Mouse (Mus musculus): ENCODE measurements around the gene Wdr70. TPM values are rescaled to one million over a fixed set of nuclear protein-coding genes. Genes with fewer than 3 reads are reported as not detected.

The Wdr70 gene
- polyA plus RNA-seq, 1 experiment from 2014 or later = 45.7 TPM

GRCm38 (mm10) chr15:8031211-8031610, 67.8 kb downstream of the Wdr70 start:
- no peak for DNase-seq (ENCODE audit: low spot score)

DNA sequence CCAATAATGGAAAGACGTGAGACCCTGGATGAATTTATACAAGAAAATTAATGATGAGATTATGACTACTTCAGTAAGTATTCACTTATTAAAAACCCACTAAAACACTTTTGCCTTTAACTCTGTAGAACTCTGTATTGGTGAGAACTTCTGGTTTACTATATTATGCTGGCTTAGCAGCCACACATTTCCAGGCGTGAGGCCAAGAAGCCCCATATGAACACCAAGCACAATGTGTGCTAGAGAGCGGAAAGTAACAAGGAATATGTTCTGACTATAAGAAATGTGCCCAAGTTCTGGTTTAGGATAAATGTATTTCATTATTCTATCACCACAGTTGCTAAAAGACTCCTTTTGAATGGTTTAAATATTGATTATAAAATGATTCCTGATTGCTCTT, 68.4 kb downstream of the Wdr70 start:
- DNase-seq (ENCODE audit: low spot score) = no peak

DNA sequence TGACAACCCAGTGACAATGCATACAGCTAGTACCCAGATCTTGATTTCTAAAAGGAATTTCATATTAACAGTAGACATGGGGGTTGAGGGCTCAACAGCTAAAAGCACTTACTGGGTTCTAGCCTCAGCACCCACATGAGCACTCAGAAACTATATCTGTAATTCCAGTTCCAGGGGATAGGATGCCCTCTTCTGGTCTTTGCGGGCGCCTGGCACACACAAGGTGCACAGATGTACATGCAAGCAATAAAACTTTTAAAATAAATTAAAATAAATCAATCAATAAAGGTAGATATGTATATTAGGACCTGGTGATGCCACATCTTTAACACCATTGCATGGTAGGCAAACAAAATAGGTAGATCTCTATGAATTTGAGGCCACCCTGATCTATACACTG, 71.5 kb downstream of the Wdr70 start:
- no peak for DNase-seq (ENCODE audit: low spot score)

GRCm38 (mm10) chr15:8011418-8011817, 87.6 kb downstream of the Wdr70 start:
- DNase-seq (ENCODE audit: low spot score) = no peak

GRCm38 (mm10) chr15:8007413-8007812, 91.6 kb downstream of the Wdr70 start:
- no peak for DNase-seq (ENCODE audit: low spot score)

DNA sequence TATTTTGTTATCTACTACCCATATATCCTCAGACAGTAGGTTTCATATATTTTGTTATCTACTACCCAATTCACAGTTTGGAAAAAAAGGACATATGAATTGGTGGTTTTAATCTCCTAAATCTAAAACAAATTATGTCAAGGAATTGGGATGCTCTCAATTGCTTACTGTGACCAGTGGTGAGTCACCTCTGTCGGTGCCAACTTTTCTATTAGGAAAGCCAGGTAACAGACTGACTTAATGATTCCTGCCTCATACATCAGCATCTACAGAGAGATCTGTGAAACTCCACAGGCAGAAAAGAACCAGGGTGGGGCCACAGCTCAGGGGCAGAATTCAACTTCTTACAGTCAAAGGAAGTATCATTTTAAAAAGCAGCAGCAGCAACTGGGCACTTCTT, 93.0 kb downstream of the Wdr70 start:
- no peak for DNase-seq (ENCODE audit: low spot score)

DNA sequence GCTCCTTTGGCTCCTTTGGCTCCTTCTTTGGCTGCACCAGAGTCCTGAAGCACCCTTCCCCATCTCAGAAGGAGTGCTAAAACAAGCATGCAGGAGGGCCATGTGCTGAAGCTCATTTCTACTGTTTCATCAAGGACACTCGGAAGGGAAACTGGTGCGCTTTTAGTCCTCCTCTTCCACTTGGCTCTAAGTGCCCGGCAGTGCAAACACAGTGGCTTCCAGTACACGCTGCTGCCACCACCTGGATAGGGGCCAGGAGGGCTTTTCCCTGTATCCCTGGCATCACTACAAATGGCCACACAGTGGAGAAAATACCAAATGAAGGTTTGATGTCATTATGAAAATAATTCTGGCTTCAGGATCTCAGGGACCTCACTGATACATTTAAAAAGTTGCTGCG, 93.5 kb downstream of the Wdr70 start:
- no peak for DNase-seq (ENCODE audit: low spot score)

DNA sequence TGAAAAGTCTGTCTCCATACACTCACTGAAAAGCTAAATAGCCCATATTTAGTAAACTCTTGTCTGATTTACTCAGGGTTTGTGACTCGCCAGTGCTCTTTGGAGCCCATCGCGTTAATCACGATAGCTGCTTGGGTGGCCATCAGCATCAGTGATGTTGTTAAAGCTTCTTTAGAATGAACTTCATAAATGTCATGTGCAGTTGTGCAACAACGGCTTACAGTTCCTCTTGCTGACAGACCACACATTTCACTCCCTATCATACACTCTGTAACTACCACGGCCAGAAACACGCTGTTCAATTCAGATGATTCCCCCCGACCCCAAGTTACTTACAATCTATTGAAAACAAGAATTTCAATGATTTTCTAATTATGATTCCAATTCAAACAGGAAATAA, 95.2 kb downstream of the Wdr70 start:
- DNase-seq (ENCODE audit: low spot score) = no peak

- DNase-seq (ENCODE audit: low spot score) = no peak
Measured at GRCm38 (mm10) chr15:7998843-7999546, 100.0 kb downstream of the Wdr70 start.

- no peak for DNase-seq (ENCODE audit: low spot score)
Measured at GRCm38 (mm10) chr15:7998095-7998494, 100.9 kb downstream of the Wdr70 start.

GRCm38 (mm10) chr15:7993721-7994120, 105.3 kb downstream of the Wdr70 start:
- DNase-seq (ENCODE audit: low spot score) = no peak

GRCm38 (mm10) chr15:7990101-7990500, 108.9 kb downstream of the Wdr70 start:
- no peak for DNase-seq (ENCODE audit: low spot score)

DNA sequence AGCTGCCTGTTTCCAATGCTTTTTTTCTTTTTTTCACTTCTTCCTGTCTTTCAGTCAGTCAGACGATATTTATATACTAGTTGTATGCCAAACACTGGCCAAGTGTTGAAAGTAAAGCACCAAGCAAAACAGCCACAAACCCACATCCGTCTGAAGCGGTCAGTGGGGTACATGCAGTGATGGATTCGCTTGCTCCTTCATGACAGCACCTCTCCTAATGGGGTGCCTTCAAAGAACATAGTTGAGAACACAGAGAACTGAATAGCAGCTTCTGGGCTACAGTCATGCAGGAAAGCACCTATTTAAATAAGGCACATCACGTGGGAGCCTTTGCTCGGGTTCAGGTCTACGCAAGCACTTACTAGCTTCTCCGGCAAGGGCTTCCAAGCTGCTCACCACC, 111.6 kb downstream of the Wdr70 start:
- DNase-seq (ENCODE audit: low spot score) = peak; percentile 5

DNA sequence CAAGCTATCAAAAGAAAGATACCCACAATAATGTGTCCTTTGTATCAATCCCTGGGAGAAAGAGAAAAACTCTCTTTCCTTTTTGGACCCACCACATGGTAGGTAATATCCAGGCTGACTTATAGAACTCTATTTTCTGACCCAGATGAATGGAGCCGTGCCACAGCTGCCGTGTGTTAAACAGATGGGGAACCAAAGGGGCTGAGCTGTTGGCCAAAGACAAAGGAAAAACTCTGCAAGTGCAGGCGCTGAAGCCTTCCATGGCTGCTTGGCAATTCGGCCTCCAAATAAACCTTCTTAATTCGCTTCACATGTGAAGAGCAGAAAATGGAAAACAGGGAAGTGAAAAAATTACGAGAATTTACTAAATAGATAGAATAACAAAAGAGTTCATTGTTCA, 112.7 kb downstream of the Wdr70 start:
- no peak for DNase-seq (ENCODE audit: low spot score)

GRCm38 (mm10) chr15:7978640-7979039, 120.4 kb downstream of the Wdr70 start:
- DNase-seq (ENCODE audit: low spot score) = no peak

DNA sequence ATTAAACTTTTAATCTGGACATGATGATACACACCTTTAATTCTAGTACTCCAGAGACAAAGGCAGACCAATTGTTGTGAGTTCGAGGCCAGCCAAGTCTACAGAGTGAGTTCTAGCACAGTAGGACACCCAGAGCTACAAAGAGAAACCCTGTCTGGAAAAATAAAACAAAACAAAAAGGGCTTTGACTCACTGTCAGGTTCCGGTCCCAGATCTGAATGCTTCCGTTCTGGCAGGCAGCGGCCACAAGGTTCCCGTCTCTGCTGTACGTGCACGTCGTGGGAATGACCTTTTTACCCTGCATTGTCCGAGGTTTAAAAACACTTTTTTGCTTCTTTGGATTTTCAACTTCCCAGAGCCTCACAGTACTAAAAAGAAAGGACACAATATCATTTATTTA, 122.2 kb downstream of the Wdr70 start:
- no peak for DNase-seq (ENCODE audit: low spot score)

DNA sequence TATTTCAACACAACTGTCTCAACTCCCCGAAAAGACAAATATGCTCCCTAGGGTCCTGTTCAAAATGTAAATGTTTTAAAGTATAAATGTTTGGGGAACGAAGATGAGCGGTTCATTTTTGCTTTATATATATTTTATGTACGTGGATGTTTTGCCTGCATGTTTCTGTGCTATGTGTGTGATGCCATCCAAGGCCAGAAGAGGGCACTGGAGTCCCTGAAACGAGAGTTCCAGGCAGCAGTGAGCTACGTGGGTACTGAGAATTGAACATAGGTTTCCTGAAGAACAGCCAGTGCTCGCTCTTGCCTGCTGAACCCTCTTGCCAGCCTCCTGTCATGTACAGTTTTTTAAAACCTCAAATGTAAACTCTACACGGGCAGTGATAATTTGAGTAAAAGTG, 124.6 kb downstream of the Wdr70 start:
- no peak for DNase-seq (ENCODE audit: low spot score)

GRCm38 (mm10) chr15:7972528-7972927, 126.5 kb downstream of the Wdr70 start:
- DNase-seq (ENCODE audit: low spot score) = no peak

DNA sequence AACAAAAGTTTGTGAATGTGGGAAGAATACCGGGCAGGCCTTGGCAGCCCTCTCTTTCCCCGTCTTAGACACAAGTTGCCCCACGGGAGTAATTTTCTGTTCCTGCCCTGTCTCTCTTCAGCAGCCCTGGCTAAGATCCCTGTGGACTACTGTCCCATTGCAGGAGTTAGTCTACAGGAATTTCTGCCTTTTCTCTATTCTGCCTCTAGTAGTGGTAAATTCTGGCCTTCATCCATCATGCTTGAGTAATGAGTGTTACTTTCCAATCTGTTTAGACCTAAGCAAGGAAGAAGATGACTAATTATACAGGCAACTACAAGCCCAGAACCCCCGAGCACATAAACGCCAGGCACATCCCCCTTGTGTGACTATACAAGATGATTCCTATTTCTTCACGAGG, 136.2 kb downstream of the Wdr70 start:
- no peak for DNase-seq (ENCODE audit: low spot score)

DNA sequence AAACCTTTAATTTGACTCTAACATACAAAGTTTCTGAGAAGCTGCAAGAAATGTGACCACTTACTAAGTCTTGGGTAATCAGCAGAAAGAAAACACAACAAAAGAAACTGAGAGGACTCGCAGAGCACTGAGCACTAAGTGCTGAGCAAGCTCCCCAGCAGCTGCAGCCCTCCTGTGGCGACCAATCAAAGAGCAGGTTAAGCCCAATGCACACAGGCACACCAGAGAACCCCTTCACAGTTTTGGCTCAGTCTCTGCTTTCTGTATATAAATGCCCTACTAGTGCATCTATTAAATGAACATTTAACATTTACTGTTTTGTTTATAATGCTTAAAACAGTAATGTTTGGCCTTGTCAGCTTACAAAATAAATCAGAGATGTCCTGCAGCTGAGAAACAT, 137.5 kb downstream of the Wdr70 start:
- DNase-seq (ENCODE audit: low spot score) = no peak

DNA sequence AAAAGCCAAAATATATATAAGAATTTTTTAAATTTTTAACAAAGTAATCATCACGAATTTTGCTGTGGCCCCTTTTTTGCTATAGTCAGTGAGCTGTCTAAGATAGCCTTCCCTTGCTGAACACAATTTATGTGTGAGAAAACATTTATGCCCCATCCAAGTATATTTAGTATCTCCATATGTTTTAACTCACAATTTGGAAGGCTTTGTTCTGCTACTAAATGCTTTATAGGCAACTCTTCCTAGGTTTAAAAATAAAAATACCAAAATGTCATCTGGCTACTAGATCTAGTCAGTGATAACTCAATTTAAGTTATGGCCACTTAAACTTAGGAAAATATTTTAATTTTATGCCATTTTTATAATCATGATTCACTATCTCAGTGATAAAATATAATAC, 142.1 kb downstream of the Wdr70 start:
- no peak for DNase-seq (ENCODE audit: low spot score)

GRCm38 (mm10) chr15:7950561-7950960, 148.4 kb downstream of the Wdr70 start:
- no peak for DNase-seq (ENCODE audit: low spot score)

- no peak for DNase-seq (ENCODE audit: low spot score)
Measured at GRCm38 (mm10) chr15:7941690-7942089, 157.3 kb downstream of the Wdr70 start.
